Mouse (Mus musculus): ENCODE data around the gene Cers6.
A peak's percentile ranks its signal among the peaks of the same experiment; 100 is the strongest.

Cers6 gene

DNA sequence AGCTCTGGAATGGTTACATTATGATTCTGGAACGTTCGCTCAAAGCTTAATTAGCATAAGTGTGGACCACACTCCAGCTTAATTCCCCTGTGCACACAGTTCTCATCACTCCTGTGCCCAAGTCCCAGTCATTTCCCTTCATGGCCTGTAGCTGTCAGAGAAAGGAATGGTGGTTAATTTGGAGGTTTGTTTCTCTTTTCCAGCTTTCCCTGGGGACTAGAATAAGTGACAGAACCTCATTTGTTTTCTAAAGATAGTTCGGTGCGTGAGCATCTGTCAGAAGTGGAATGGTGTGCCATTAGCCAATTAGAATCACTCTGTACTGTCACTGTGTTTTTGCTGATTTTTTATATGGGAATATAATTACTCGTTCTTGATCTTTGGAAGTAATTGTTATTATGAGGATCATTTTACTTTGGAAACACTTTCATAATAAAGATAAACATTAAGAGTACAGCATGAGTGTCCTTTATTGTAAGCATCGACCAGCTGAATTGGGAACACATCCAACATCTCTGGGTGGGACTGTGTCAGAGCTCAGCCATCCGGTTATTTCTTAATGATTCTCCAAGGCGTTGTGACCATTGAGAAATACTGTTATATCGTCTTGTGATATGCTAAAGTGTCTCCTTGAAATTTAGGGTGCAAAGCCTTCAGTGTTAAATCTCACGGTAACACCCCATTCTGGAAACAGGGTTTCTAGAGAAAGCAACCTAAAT lies 252.7 kb downstream of the Cers6 start:
- no peak for DNase-seq (ENCODE audit: low read depth, low spot score)

DNA sequence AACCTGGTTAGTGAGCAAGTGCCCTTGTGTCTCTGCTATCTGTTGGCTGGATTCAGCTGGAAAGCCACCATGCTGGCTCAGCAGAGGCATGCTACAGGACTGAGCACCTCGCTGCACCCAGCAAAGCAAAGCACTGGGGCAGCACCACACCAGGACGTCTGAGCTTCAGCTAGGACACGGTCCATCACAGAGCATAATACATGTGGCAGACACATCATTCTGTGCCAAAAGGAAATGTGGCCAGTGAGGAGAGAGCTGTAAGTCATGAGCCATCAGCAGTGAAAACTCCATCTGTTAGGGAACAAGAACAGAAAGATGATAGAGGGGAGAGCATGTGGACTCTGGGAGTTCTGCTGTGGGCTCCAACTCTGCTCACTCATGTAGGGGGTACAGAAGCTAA lies 254.7 kb downstream of the Cers6 start:
- DNase-seq (ENCODE audit: low read depth, low spot score) = no peak

DNA sequence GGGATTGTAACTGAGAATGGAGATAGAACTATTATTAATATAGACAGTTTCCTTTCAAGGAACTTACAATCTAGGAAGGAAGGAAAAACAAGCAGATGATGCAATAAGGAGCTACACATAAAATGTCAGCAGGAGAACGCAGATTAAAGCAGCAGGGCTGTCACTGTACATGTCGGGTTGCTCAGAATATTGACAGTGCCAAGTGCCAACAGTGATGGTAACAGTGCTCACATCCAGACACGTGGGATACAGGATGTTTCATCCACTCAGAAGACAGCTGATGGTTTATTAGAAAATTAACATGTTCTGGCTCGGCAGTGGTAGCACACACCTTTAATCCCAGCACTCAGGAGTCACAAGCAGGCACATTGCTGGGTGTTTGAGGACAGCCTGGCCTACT lies 255.5 kb downstream of the Cers6 start:
- DNase-seq (ENCODE audit: low read depth, low spot score) = no peak

DNA sequence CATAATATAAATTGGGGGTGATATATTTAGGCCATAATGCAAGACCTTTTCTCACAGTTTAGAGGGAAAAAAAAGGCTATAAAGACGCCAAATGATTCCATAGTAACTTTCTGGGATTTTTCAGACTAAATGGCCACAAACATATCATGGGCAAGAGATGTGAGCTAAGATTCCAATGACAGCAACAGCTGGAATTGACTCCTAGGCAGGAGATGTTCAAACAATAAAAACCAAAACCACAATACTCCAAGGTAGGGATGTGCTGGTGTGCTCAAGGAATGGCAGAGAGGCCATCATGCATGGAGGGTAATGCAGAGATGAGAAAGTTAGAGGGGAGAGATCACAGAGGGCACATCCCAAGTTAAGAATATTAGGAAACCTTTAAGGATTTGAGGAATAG lies 257.8 kb downstream of the Cers6 start:
- DNase-seq (ENCODE audit: low read depth, low spot score) = no peak

DNA sequence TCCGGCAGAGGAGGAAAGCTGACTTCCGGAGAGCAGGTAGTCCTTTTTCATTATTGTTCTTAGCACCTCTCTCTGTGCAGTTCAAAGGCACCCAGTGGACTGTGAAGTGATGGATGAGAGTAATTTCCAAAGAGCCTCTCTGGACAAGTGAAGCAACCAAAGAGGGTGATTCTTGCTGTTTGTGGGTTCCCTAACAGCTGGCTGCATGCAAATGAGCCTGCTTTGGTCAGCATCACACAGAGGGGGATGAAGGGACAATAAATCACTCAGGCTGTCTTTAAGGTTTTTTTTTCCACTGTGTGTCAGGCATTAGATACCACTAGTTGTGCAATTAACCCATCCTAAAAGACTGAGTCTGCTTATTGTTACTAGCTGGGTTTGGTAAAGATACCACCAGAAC lies 258.5 kb downstream of the Cers6 start:
- DNase-seq (ENCODE audit: low read depth, low spot score) = no peak

DNA sequence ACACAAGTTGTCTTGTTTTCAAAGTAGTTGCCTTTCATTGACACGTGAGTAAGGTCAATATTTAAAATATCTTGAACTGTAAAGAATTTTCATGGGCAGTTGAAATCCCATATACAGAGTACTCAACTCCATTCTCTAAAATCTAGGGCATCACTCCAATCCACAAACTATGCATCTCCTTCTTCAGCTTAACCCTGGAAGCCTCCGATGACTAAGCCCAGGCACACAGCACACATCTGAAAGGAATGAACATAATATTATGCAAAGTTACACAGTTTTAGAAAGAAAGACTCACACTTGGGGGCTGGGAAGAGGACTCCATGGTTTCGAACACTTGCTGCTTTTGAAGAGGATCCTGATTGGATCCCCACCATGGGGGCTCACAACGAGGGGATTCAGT lies 260.4 kb downstream of the Cers6 start:
- DNase-seq (ENCODE audit: low read depth, low spot score) = no peak

DNA sequence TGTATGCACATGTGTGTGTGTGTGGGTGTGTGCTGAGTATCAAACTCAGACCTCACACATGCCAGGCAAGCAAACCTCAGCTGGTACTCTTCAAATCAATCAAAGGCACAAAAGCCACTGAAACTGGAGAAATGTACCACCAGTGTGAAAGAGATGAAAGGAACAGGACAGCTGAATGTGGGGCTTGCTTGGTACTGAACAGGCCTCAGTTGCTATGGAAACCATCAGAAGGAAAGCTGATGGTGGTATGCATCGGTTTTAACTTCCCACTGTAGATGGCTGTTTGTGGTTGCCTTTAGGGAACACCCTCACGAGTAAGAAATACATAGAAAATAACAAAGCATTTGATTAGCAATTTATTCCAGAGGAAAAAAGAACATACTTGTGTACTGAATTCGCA lies 264.2 kb downstream of the Cers6 start:
- DNase-seq (ENCODE audit: low read depth, low spot score) = no peak

DNA sequence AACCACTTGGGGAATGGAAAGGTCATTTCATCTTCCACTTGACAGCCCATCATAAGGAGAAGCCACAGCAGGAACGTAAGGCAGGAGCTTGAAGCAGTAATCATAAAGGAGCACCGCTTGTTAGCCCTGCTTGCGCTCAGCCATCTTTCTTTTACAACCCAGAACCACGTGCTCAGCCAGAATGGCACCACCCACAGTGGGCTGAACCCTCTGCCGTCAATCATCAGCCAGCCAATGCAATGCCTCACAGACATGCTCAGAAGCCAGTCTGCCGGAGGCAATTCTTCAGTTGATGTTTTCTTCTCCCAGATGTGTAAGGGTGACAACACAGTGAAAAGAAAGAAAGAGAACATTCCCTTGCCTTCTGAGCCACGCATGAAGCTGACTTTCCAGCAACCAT lies 267.1 kb downstream of the Cers6 start:
- DNase-seq (ENCODE audit: low read depth, low spot score) = no peak

DNA sequence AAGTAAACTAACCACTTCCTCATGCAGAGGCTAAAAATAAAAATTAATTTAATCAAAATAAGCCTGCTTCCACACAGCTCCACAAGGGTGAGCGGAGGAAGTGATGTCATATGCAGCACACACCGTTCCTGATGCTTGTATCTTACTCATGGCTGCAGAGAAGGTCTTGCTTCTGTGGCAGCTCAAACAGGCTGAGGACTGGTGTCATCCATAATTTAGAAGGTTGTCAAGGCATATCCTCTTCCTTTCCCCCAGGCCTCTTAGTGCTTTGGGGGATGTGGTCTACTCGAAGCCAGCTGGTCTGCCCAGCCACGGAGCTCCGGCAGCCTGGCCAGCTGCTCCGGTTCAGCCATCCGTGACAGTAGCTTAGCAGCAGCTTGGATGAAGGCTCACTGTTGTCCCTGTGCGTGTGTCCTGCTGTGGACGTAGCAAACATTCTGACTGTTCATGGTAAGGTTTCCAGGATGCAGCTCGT lies 267.7 kb downstream of the Cers6 start:
- DNase-seq (ENCODE audit: low read depth, low spot score) = no peak

DNA sequence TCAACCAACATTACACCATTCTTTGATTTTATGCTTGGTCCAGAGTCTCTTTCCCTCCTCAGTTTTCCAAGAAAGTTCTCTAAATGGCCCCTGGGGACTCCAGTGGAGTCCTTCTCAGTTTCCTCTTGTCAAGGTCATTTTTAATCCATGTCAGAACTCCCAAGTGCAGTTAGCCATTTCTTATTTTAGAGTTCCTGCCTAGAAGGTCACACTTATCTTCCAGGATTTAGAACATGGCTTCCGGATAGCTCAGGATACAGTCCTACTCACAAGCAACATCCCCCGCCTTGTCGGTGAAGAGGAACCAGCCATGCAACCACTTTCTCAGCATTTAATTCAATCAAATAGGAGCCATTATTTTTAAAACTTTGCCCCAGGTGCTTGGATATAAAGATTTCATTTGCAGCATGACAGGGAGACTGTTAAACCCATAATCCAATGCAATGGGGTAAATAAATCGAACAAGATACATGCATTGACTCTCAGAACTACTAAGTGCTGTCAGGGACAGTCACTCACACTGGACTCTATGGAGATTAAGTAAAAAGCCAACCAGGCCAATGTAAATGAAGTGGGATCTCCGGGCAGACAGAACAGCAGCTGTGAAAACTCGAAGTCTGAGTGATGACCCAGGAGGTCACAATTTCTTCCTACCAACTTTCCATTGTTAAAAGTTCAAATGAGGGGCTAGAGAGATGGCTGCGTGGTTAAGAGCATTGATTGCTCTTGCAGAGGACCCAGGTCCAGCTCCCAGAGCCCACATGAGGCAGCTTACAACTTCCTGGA lies 268.4 kb downstream of the Cers6 start:
- no peak for DNase-seq (ENCODE audit: low read depth, low spot score)

DNA sequence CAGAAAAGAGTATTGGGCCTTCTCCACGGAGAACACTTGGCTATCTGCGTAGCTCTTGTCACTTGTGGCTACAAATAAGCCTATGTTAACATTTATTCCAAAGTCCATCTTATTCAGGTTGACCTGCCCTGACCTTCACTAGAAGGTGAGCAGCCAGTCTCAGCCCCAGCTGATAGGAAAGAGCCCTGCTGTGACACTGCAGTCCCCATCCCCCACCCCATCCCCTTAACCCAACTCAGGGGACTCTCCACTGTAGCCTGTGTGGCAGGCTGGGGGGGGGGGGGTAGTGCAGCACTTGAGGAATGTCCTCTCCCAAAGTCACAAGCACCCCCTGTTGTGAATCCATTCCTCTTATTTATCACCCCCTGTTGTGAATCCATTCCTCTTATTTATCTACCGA lies 270.8 kb downstream of the Cers6 start:
- no peak for DNase-seq (ENCODE audit: low read depth, low spot score)

DNA sequence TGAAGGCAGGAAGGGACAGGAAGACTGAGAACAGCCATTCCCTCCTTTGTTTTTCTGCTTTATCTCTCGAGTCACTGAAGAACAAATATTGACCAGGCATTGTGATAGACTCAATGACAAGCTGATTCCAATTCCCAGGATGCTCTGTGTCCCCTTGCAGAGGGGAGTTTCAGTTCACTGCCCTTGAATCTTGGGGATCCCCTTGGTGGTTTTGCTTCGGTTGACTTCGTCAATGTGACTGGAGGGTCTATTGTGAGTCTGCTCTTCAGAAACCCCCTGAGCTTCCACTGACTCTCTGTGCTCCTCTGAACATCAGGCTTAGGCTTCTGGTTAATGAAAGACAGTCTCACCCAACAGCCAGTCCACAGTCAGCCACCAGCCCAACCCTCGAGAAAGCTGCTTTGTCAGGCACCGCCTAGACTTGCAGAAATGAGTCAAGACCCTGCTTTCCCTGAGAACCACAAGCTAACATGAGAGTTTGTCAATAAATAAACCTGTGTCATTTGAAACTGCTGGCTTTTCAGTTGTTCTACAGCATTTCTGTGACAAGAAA lies 271.3 kb downstream of the Cers6 start:
- DNase-seq (ENCODE audit: low read depth, low spot score) = no peak

DNA sequence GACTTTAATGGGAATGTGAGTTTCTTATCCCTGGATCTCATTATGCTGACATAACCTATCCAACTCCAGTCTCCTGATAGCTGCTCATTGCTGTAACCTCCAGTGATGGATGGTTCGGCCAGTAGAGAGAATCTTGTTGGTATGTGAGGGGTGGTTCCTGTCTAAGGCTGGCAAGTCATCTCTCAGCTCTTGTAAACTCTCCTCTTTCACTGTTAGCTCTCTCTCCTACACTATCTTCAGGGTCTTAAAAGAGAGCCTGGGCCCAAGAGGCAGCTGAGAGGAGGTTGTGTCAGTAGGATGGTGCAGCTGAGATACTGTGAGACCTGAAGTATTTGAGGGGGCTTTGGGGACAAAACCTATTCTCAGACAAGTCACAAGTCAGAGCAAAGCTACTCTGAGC lies 272.9 kb downstream of the Cers6 start:
- DNase-seq (ENCODE audit: low read depth, low spot score) = no peak

DNA sequence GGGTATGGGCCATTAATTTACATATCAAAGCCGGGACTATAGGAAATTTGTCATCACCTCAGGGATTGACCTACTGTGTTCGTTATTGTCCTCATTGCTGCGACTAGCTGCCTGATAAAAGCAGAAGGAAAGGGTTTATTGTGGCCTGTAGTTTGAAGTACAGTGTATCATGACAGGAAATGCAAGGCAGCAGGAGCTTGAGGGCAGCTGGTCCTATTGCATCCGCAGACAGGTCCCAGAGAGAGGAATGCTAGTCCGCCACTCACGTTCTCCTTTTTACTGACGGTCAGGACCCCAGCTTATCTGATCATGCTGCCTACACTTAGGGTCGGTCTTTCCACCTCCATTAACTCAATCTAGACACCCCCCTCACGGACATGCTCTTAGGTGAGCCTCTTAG lies 273.7 kb downstream of the Cers6 start:
- DNase-seq (ENCODE audit: low read depth, low spot score) = no peak

DNA sequence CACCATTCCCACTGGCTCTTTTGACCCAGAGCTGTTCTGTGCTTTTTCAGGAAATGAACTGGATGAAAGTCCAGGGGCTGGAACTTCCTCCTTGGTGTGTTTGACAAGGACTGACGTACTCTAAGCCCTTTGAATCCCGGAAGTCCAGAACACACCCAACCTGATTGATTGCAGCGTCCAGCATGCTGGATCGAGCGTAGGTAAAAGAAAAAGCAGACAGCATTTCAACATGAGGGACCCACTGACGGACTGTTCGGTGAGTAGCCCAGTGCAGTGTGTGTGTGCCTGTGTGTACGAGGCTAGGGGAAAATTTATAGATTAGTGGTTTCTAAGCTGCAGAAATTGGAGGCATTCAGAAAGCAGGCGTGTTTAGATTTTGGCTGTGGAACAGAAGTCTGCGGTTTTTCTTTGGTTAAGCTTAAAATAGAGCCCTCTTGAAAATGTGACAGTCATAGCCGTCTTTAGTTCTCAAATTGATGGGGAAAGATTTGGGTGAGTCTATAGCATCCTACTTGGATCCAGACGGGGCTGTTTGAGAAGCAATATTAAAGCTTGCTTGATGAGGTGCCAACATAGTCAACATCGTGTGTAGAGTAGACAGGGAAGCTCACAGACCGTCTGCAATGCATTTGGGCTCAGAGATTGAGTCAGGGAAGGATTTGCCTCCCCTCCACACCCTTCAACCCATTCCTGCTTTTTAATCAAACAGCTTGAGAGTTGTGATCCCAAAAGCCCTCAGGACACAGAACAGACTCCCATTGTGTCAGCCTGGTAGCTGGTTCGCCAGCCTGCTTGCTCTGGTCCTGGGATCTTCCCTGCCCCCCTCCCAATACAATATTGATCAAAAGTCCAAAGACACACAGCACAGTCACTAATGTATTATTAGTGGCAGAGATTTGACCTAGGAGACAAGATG lies 274.7 kb downstream of the Cers6 start, which contains the start of gene Nostrin:
Nostrin (plus strand) TSS at position 140 of the 916 bp plus-strand sequence.
- peak; percentile 58 for DNase-seq (ENCODE audit: low read depth, low spot score)

DNA sequence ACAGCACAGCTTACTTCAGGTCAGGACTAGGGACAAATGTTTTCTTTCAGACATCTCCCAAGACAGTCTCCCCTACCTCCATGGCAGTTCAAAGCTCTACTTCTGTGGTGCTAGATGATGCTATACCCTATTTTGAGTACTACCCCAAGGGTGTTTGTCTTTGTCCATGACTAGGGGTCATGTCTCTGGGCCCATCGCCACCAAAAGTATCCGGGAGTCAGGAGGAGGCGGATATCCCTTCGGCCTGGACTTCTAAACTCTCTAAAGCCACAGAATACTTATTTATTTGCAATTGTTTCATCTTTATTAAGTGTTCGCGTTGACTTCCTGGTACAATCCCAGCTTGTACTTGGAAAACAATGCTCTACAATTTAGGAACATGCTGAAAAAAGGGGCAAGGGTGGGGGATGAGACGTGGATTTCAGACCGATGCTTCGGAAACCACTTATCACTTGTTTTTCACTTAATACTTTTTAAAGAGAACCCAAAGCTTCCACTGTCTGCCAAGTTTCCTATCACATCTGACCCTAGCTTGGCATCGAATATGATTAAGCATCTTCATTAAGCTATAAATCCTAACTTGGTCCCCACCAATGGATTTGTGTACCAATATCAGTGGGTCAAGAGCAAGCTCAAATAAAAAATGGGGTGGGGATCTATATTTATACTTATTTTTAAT lies 276.3 kb downstream of the Cers6 start:
- DNase-seq (ENCODE audit: low read depth, low spot score) = no peak

DNA sequence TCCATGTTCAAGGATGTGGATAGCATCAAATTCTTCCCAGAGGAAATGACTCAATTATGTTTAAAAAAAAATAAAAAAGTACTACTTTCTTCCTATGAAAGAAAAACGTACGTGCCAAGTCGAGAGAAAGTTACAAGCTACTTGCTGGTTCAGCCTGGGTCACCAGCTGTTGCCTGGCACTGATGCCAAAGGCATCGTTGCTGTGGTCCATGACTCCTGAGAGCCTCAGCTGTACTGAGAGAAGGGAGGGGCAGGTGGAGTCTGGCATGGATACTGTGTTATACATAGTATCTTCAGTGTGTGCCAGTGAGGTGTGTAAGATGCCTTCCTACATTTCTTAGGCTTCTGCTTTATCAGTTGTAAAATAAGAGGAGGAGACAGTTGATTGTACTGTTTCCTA lies 277.5 kb downstream of the Cers6 start:
- DNase-seq (ENCODE audit: low read depth, low spot score) = no peak

DNA sequence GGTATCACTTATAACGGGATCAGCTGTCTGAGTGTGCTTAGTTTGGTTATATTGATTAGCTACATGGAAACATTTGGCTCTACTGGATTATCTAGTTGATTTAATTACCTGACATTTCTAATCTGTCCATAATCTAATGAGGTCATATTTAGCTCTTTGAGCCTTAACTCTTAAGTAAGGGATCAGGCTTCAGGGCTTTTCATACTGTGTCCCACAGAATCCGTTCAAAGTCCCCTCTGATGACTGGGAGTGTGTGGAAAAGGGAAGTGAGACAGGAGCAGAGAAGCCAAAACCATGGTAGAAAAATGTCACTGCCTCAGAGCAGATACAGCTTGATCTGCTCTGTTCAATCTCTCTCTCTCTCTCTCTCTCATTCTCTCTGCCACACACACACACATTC lies 279.0 kb downstream of the Cers6 start:
- DNase-seq (ENCODE audit: low read depth, low spot score) = no peak

DNA sequence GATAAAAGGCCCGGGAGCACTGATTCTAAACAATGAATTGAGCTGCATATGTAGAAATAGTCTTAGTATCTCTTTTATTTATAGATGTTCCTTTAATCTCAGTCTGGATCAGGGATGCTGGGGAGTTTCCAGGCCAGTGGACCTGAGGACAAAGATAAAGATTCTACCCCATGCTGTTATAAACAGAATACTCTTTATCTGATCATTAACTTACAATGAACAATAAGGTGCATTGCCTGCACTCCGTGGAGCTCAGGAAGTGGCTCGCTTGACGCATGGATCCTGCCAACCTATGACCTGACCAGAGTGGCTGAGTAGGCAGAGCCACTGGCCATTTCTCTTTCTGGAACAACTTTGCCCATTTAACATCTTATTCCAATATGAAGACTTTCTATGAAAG lies 279.6 kb downstream of the Cers6 start:
- no peak for DNase-seq (ENCODE audit: low read depth, low spot score)

DNA sequence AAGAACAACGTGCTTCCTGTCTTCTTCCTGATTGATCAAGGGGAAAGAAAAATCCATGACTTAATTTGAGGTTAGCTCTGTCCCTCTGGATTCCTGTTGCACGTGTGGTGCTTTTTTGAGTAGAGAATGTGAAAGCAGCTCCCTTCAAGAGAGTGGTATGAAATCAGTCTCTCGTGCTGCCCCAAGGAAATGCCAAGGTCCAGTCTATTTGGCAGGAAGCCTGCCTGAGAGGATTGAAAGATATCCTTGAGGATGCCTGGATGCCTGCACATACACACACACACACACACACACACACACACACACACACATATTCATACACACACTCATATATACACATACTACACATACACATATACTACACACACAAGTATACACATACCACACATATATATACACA lies 287.4 kb downstream of the Cers6 start:
- DNase-seq (ENCODE audit: low read depth, low spot score) = no peak

DNA sequence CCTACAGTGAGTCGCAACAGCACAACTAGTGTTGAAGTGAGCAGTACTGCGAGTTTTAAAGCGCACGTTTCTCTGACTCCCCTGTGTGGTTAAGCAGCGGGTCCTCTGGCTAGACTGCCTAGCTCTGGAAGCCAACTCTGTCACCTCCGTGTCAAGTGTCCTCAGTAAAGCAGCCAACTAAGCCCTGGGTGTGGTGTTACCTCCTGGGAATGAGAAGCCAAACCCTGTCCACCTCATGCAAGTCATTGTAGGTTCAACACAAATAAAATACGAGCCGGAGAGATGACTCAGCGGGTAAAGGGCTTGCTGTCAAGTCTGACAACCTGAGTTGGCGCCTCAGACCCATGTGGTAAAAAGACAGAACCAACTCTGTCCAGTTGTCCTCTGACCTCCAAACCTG lies 287.9 kb downstream of the Cers6 start:
- no peak for DNase-seq (ENCODE audit: low read depth, low spot score)

Data from brain, embryonic 18.5 days (tissue).